Mouse (Mus musculus) olfactory bulb, adult 2 months (tissue): ENCODE data around the gene Dmrta1.

Experiments
- CTCF ChIP-seq: fragments of 200-500 bp; IDR thresholded peaks from 2 replicates; pipeline ENCODE4 v1.5.1; 2012; ENCODE audit warnings: low read depth, mild to moderate bottlenecking, low read length, moderate library complexity; ENCODE audit not compliant: insufficient read depth
- POLR2A ChIP-seq: fragments of 200-500 bp; IDR thresholded peaks from 2 replicates; pipeline ENCODE4 v1.6.1; 2012; ENCODE audit warnings: mild to moderate bottlenecking, low read depth, low read length, moderate library complexity; ENCODE audit not compliant: insufficient read depth

GRCm38 (mm10) chr4:89688804-89689497 lies 9.7 kb downstream of the Dmrta1 start:
- no peak for TF ChIP-seq CTCF
- no peak for TF ChIP-seq POLR2A
